Comparison of ENCODE assay signal across 20 mouse cellular contexts in genomic region chr15:8411168-8411837, GRCm38 (mm10). TPM values are rescaled to one million over a fixed set of nuclear protein-coding genes. Genes with fewer than 3 reads are reported as not detected.
DNase-seq lines count a peak whose midpoint lies in the region; ATAC-seq lines count a peak whose summit lies in the region.
"Had no signal": no experiment of that assay in that cellular context is flagged by ENCODE, and none has a peak within 500 bp of the region (broad histone marks: within the 10 kb centered on the region; RNA-seq: fewer than 3 reads in every experiment).

No protein-coding gene starts in this region.

- H3K9me3 ChIP-seq in forebrain, embryonic 16.5 days (ENCODE audit: control insufficient read depth, low read length): no peaks in the 10 kb centered on the region
- H3K9me3 ChIP-seq: embryonic facial prominence, embryonic 12.5 days; forebrain, embryonic 15.5 days; hindbrain, embryonic 12.5 days; limb, embryonic 13.5 days had no signal

- no peak overlapping the region for H3K9ac ChIP-seq in forebrain, embryonic 16.5 days (replicated peaks; ENCODE audit: low read depth, low read length)
- H3K9ac ChIP-seq: embryonic facial prominence, embryonic 12.5 days; forebrain, embryonic 15.5 days; hindbrain, embryonic 12.5 days; limb, embryonic 13.5 days had no signal

- H3K4me2 ChIP-seq in forebrain, embryonic 16.5 days (ENCODE audit: low read length): no peak overlapping the region
- H3K4me2 ChIP-seq: embryonic facial prominence, embryonic 12.5 days; forebrain, embryonic 15.5 days; heart, embryonic 11.5 days; hindbrain, embryonic 12.5 days; limb, embryonic 13.5 days had no signal

- no peaks in the 10 kb centered on the region for H3K4me1 ChIP-seq in forebrain, embryonic 16.5 days (replicated peaks; ENCODE audit: control insufficient read depth, insufficient read depth, low read length)
- H3K4me1 ChIP-seq: embryonic facial prominence, embryonic 12.5 days; forebrain, embryonic 15.5 days; hindbrain, embryonic 12.5 days; limb, embryonic 13.5 days had no signal

- H3K4me3 ChIP-seq in forebrain, embryonic 16.5 days (replicated peaks; ENCODE audit: low read length): no peak overlapping the region
- H3K4me3 ChIP-seq: embryonic facial prominence, embryonic 12.5 days; erythroblast, embryonic 14.5 days; forebrain, embryonic 15.5 days; hindbrain, embryonic 12.5 days; limb, embryonic 13.5 days had no signal

- H3K27ac ChIP-seq in forebrain, embryonic 16.5 days (ENCODE audit: low read length): no peak overlapping the region
- H3K27ac ChIP-seq: embryonic facial prominence, embryonic 12.5 days; forebrain, embryonic 15.5 days; hindbrain, embryonic 12.5 days; limb, embryonic 13.5 days had no signal

- ATAC-seq in activated CD4-positive, CD25-positive, alpha-beta regulatory T cell, adult 4 months: peak; percentile 40
- peak; percentile 56 for ATAC-seq in inflammation-experienced regulatory T-cells, adult 6 months
- peak; percentile 73 for ATAC-seq in megakaryocyte, adult 5-6 weeks (ENCODE audit: poor library complexity, severe bottlenecking)
- ATAC-seq in forebrain, embryonic 16.5 days: no peak
- ATAC-seq: forebrain, embryonic 15.5 days; midbrain, embryonic 16.5 days had no signal

- DNase-seq in CD4-positive helper T cell, adult 2 months (ENCODE audit: low read depth, low spot score): peak; percentile 9
- no peak for DNase-seq in frontal cortex, postnatal 14 days (ENCODE audit: low spot score in 2 of 2)
- no peak for DNase-seq in layer of hippocampus, adult 11-12 months (ENCODE audit: low spot score)
- no peak for DNase-seq in urinary bladder, postnatal 25 days (ENCODE audit: low spot score)
- DNase-seq: cerebellum, adult 9-10 months; heart, postnatal 10 days; kidney, postnatal 4 days; layer of hippocampus, postnatal 36 days; right cerebral cortex, postnatal 25 days had no signal

- WGBS in forebrain, embryonic 16.5 days: 95% methylated on average over 1 of the region's 1 CpGs

- H3K36me3 ChIP-seq in forebrain, embryonic 16.5 days (ENCODE audit: control insufficient read depth, insufficient read depth): no peaks in the 10 kb centered on the region
- H3K36me3 ChIP-seq: embryonic facial prominence, embryonic 12.5 days; forebrain, embryonic 15.5 days; hindbrain, embryonic 12.5 days; limb, embryonic 13.5 days had no signal

- no peaks in the 10 kb centered on the region for H3K27me3 ChIP-seq in forebrain, embryonic 16.5 days (replicated peaks; ENCODE audit: control insufficient read depth, insufficient read depth, low read length)
- H3K27me3 ChIP-seq: embryonic facial prominence, embryonic 12.5 days; forebrain, embryonic 15.5 days; hindbrain, embryonic 12.5 days; limb, embryonic 13.5 days had no signal

RNA-seq across cellular contexts. Expression of gene Nipbl, which starts 33.0 kb away (rescaled TPM):
- 10 to 100 TPM; 41.1 to 41.4 TPM for polyA plus RNA-seq in activated CD4-positive, CD25-positive, alpha-beta regulatory T cell, adult 4 months (2017; shearing (Covaris generic))
- polyA plus RNA-seq in inflammation-experienced regulatory T-cells, adult 6 months (2017; shearing (Covaris generic)): 10 to 100 TPM; 35.3 to 52.3 (median 50.3) TPM
- 69.1 and 73.4 TPM in 2 replicates for total RNA-seq in megakaryocyte, adult 5-6 weeks (2015)
- total RNA-seq in megakaryocyte, adult 5-6 weeks (2017): 45.2 and 66.3 TPM in 2 replicates
- polyA plus RNA-seq in forebrain, embryonic 16.5 days (2015; fragmentation: Nextera tagmentation; extraction: Ambion mirVana): 18.1 and 21.1 TPM in 2 replicates
